Mouse (Mus musculus) mouse trophoblast stem cell (cell line): ENCODE measurements around the gene Ibsp.

ENCODE experiments used
- in situ Hi-C, 2 experiments: fragments of 300-500 bp; cut with MseI, MboI; formaldehyde crosslinking; loops; 2 replicates in 1 of 2; 3 replicates in 1 of 2; pipeline ENCODE4 v1.15.1; 2025

The Ibsp gene

GRCm38 (mm10) chr5:104339706-104340512 lies 40.9 kb downstream of the Ibsp start:
- in situ Hi-C loops, result loop anchor here (5.0 to 10.0 kb wide), 3 partner anchors 105 to 265 kb away; partner anchors contain the start of gene Gm17660 (in 2 of the 2)

GRCm38 (mm10) chr5:104340513-104340829 lies 41.5 kb downstream of the Ibsp start:
- in situ Hi-C loops, result loop anchor here (10.0 kb wide), 1 partner anchor 104 kb away; no protein-coding TSS in a partner anchor

- in situ Hi-C loops, result loop anchor here (10.0 kb wide), 1 partner anchor 102 kb away; no protein-coding TSS in a partner anchor
These were observed 43.9 kb downstream of the Ibsp start for GRCm38 (mm10) chr5:104342881-104343280.

- in situ Hi-C loops, result loop anchor here (10.0 kb wide), 1 partner anchor 100 kb away; no protein-coding TSS in a partner anchor
These were observed 45.7 kb downstream of the Ibsp start for GRCm38 (mm10) chr5:104344526-104345240.

- in situ Hi-C loops, result loop anchor here (10.0 kb wide), 1 partner anchor 100 kb away; no protein-coding TSS in a partner anchor
These were observed 46.3 kb downstream of the Ibsp start for GRCm38 (mm10) chr5:104345241-104345630.

- in situ Hi-C loops, result no loop called here
These were observed 52.1 kb downstream of the Ibsp start for GRCm38 (mm10) chr5:104351041-104351440.

- in situ Hi-C loops, result no loop called here
These were observed 52.9 kb downstream of the Ibsp start for GRCm38 (mm10) chr5:104351874-104352273.

GRCm38 (mm10) chr5:104357575-104357974 lies 58.6 kb downstream of the Ibsp start:
- in situ Hi-C loops, result no loop called here

GRCm38 (mm10) chr5:104358592-104358991 lies 59.6 kb downstream of the Ibsp start:
- in situ Hi-C loops, result no loop called here

- in situ Hi-C loops, result no loop called here
These were observed 60.3 kb downstream of the Ibsp start for GRCm38 (mm10) chr5:104359257-104359656.
